In the genomic region with DNA sequence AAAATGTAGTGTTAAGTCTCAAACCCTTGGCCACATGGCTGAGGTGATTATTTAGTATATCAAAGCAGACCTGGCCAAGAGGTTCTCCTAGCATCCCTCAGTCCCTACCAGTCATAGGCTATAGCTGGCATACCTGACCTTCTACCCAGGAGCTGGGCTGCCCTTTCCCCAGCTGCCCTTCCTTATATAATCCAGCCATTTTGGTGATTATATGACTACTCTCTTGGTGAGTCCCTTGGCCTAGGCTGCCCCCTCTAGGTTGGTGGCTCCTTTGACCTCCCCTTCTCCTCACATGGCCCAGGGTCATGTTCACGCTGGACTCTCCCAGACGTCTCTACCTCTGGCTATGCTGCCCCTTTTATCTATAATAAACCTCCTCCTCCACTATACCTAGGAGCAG, we compare ENCODE assay signal across 21 mouse cellular contexts.
DNase-seq lines count a peak whose midpoint lies in the region; ATAC-seq and TF ChIP-seq lines count a peak whose summit lies in the region.
"Had no signal": no experiment of that assay in that cellular context is flagged by ENCODE, and none has a peak within 500 bp of the region (broad histone marks: within the 10 kb centered on the region; RNA-seq: fewer than 3 reads in every experiment).

No protein-coding gene starts in this region.

- H3K9ac ChIP-seq in forebrain, embryonic 11.5 days (ENCODE audit: low read length), result no peak overlapping the region
- no peak overlapping the region for H3K9ac ChIP-seq in forebrain, embryonic 16.5 days (replicated peaks; ENCODE audit: low read depth, low read length)
- no peak overlapping the region for H3K9ac ChIP-seq in CH12.LX (ENCODE audit: insufficient read depth, low read depth)
- H3K9ac ChIP-seq in stomach, postnatal 0 days (ENCODE audit: low read length), result no peak overlapping the region
- H3K9ac ChIP-seq: embryonic facial prominence, embryonic 12.5 days; forebrain, embryonic 12.5 days; forebrain, postnatal 0 days; heart, embryonic 15.5 days; hindbrain, embryonic 13.5 days had no signal

- no peak overlapping the region for H3K27ac ChIP-seq in forebrain, embryonic 11.5 days (ENCODE audit: low read depth, low read length)
- no peak overlapping the region for H3K27ac ChIP-seq in forebrain, embryonic 16.5 days (ENCODE audit: low read length)
- H3K27ac ChIP-seq in CH12.LX (ENCODE audit: insufficient read depth, low read depth), result no peak overlapping the region
- no peak overlapping the region for H3K27ac ChIP-seq in stomach, postnatal 0 days (replicated peaks)
- H3K27ac ChIP-seq: embryonic facial prominence, embryonic 12.5 days; forebrain, embryonic 12.5 days; heart, embryonic 10.5 days; heart, embryonic 15.5 days; hindbrain, embryonic 13.5 days; hindbrain, postnatal 0 days had no signal

- 76% methylated on average over 2 of the region's 2 CpGs for WGBS in forebrain, embryonic 11.5 days
- 79% methylated on average over 2 of the region's 2 CpGs for WGBS in forebrain, embryonic 16.5 days
- 81% methylated on average over 2 of the region's 2 CpGs for WGBS in stomach, postnatal 0 days

- no peaks in the 10 kb centered on the region for H3K9me3 ChIP-seq in forebrain, embryonic 11.5 days (ENCODE audit: control insufficient read depth, low read length)
- H3K9me3 ChIP-seq in forebrain, embryonic 16.5 days (ENCODE audit: control insufficient read depth, low read length), result no peaks in the 10 kb centered on the region
- no peaks in the 10 kb centered on the region for H3K9me3 ChIP-seq in CH12.LX (replicated peaks; ENCODE audit: low read length)
- no peaks in the 10 kb centered on the region for H3K9me3 ChIP-seq in stomach, postnatal 0 days (ENCODE audit: control insufficient read depth, low read length)
- H3K9me3 ChIP-seq: embryonic facial prominence, embryonic 12.5 days; forebrain, embryonic 12.5 days; heart, embryonic 10.5 days; heart, embryonic 15.5 days; hindbrain, embryonic 13.5 days had no signal

- peak; percentile 54 for TF ChIP-seq RAD21 in CH12.LX (IDR thresholded peaks at IDR 0.05; ENCODE audit: low read depth, low read length)

- no peak for TF ChIP-seq POLR2A in CH12.LX (IDR thresholded peaks at IDR 0.05; ENCODE audit: low read depth, low read length)

- no peaks in the 10 kb centered on the region for H3K27me3 ChIP-seq in forebrain, embryonic 11.5 days (ENCODE audit: control insufficient read depth, insufficient read depth, low read length)
- no peaks in the 10 kb centered on the region for H3K27me3 ChIP-seq in forebrain, embryonic 16.5 days (replicated peaks; ENCODE audit: control insufficient read depth, insufficient read depth, low read length)
- no peaks in the 10 kb centered on the region for H3K27me3 ChIP-seq in CH12.LX (replicated peaks)
- no peaks in the 10 kb centered on the region for H3K27me3 ChIP-seq in stomach, postnatal 0 days (ENCODE audit: control insufficient read depth, insufficient read depth, low read length)
- H3K27me3 ChIP-seq: embryonic facial prominence, embryonic 12.5 days; forebrain, embryonic 12.5 days; heart, embryonic 15.5 days; hindbrain, embryonic 13.5 days had no signal

- in situ Hi-C loops in CH12.LX (cut with MboI; ENCODE audit: low pct_ligation_motif_present, low pct_unique_long_range_greater_than_20kb, low sequenced_read_pairs), result no loop called here

- no peaks in the 10 kb centered on the region for H3K4me1 ChIP-seq in forebrain, embryonic 11.5 days (replicated peaks; ENCODE audit: control insufficient read depth, insufficient read depth, low read length)
- peaks cover 7% of the 10 kb centered on the region; the same call in 1 of the 2 replicates for H3K4me1 ChIP-seq in forebrain, embryonic 16.5 days (replicated peaks; ENCODE audit: control insufficient read depth, insufficient read depth, low read length)
- H3K4me1 ChIP-seq in CH12.LX (ENCODE audit: control insufficient read depth in 1 of 2, insufficient read depth in 2 of 2), result no peaks in the 10 kb centered on the region
- no peaks in the 10 kb centered on the region for H3K4me1 ChIP-seq in stomach, postnatal 0 days (replicated peaks; ENCODE audit: control insufficient read depth, insufficient read depth)
- H3K4me1 ChIP-seq: embryonic facial prominence, embryonic 12.5 days; forebrain, embryonic 12.5 days; heart, embryonic 10.5 days; heart, embryonic 15.5 days; hindbrain, embryonic 13.5 days had no signal

- H3K4me3 ChIP-seq in forebrain, embryonic 11.5 days (ENCODE audit: low read depth, low read length), result no peak overlapping the region
- no peak overlapping the region for H3K4me3 ChIP-seq in forebrain, embryonic 16.5 days (replicated peaks; ENCODE audit: low read length)
- no peak overlapping the region for H3K4me3 ChIP-seq in CH12.LX (replicated peaks in 1 of 3; ENCODE audit: low read depth in 2 of 3, low read length in 2 of 3, poor library complexity in 1 of 3)
- H3K4me3 ChIP-seq in stomach, postnatal 0 days (ENCODE audit: low read depth, low read length), result no peak overlapping the region
- H3K4me3 ChIP-seq: embryonic facial prominence, embryonic 12.5 days; forebrain, embryonic 12.5 days; heart, embryonic 10.5 days; heart, embryonic 15.5 days; hindbrain, embryonic 13.5 days had no signal

- no peak for TF ChIP-seq EP300 in CH12.LX (IDR thresholded peaks at IDR 0.05; ENCODE audit: low read length)
- no peak for TF ChIP-seq EP300 in stomach, postnatal 0 days (optimal IDR thresholded peaks at IDR 0.05)

- peak; percentile 49; the same call in 1 of the 2 replicates for ATAC-seq in forebrain, embryonic 11.5 days (replicated peaks; ENCODE audit: low FRiP score)
- ATAC-seq in forebrain, embryonic 16.5 days, result no peak
- no peak for ATAC-seq in stomach, postnatal 0 days (ENCODE audit: low FRiP score, low TSS enrichment)
- ATAC-seq: forebrain, postnatal 0 days; hindbrain, postnatal 0 days had no signal

- no peaks in the 10 kb centered on the region for H3K79me2 ChIP-seq in CH12.LX (replicated peaks; ENCODE audit: control insufficient read depth, extremely low read depth, insufficient read depth, poor library complexity, severe bottlenecking)

- TF ChIP-seq CTCF in CH12.LX (conservative IDR thresholded peaks at IDR 0.05 in 1 of 2, IDR thresholded peaks at IDR 0.05 in 1 of 2; ENCODE audit: low read depth in 2 of 2, low read length in 2 of 2), result peak in 1 of 2 experiments; percentile 50; a peak in 2 of 4 replicates
- 0 out of 2 replicates have a peak, but pooled peaks have one; percentile 7 for TF ChIP-seq CTCF in stomach, postnatal 0 days (IDR thresholded peaks at IDR 0.05; ENCODE audit: low read depth)

- dilution Hi-C loops in CH12.LX (cut with MboI; ENCODE audit: extremely low pct_ligation_motif_present, extremely low pct_unique_long_range_greater_than_20kb, low sequenced_read_pairs), result no loop called here

- no peak for DNase-seq in forebrain, embryonic 11.5 days (ENCODE audit: low spot score)
- peak; percentile 19 for DNase-seq in kidney, adult 9 months
- DNase-seq in kidney, postnatal 14 days, result no peak
- no peak for DNase-seq in CH12.LX (ENCODE audit: extremely low read depth)
- DNase-seq in stomach, postnatal 0 days (ENCODE audit: low spot score), result no peak
- DNase-seq in kidney, adult 11 months, result no peak
- DNase-seq: adrenal gland, adult 8-10 months; adrenal gland, postnatal 36 days; cerebellum, adult 11 months; cerebellum, adult 8-10 months; cerebellum, postnatal 25 days; forebrain, postnatal 0 days; gastrocnemius, postnatal 14 days; heart, postnatal 14 days had no signal

- no peak overlapping the region for H3K4me2 ChIP-seq in forebrain, embryonic 11.5 days (ENCODE audit: low read depth, low read length, severe bottlenecking)
- no peak overlapping the region for H3K4me2 ChIP-seq in forebrain, embryonic 16.5 days (ENCODE audit: low read length)
- no peak overlapping the region for H3K4me2 ChIP-seq in CH12.LX (ENCODE audit: insufficient read depth, low read depth, poor library complexity, severe bottlenecking)
- H3K4me2 ChIP-seq in stomach, postnatal 0 days (replicated peaks; ENCODE audit: low read depth), result no peak overlapping the region
- H3K4me2 ChIP-seq: embryonic facial prominence, embryonic 12.5 days; forebrain, embryonic 12.5 days; heart, embryonic 15.5 days; hindbrain, embryonic 13.5 days had no signal

- no peaks in the 10 kb centered on the region for H3K36me3 ChIP-seq in forebrain, embryonic 11.5 days (ENCODE audit: control insufficient read depth, insufficient read depth, low read length)
- H3K36me3 ChIP-seq in forebrain, embryonic 16.5 days (ENCODE audit: control insufficient read depth, insufficient read depth), result no peaks in the 10 kb centered on the region
- no peaks in the 10 kb centered on the region for H3K36me3 ChIP-seq in CH12.LX (replicated peaks in 1 of 2; ENCODE audit: control insufficient read depth in 1 of 2, insufficient read depth in 1 of 2, low read length in 1 of 2)
- H3K36me3 ChIP-seq in stomach, postnatal 0 days (ENCODE audit: control insufficient read depth, insufficient read depth, low read length), result no peaks in the 10 kb centered on the region
- H3K36me3 ChIP-seq: embryonic facial prominence, embryonic 12.5 days; forebrain, embryonic 12.5 days; heart, embryonic 10.5 days; heart, embryonic 15.5 days; hindbrain, embryonic 13.5 days had no signal

TF ChIP-seq in CH12.LX, 34 proteins besides CTCF, POLR2A, EP300 and RAD21:
- TF ChIP-seq KAT2A (IDR thresholded peaks at IDR 0.05; ENCODE audit: insufficient replicate concordance, low read length) (no peak), SMC3 (IDR thresholded peaks at IDR 0.05; ENCODE audit: low read depth, low read length) (peak; percentile 17)
